Mouse (Mus musculus): Measurements from ENCODE around the gene Mdga2.

DNA sequence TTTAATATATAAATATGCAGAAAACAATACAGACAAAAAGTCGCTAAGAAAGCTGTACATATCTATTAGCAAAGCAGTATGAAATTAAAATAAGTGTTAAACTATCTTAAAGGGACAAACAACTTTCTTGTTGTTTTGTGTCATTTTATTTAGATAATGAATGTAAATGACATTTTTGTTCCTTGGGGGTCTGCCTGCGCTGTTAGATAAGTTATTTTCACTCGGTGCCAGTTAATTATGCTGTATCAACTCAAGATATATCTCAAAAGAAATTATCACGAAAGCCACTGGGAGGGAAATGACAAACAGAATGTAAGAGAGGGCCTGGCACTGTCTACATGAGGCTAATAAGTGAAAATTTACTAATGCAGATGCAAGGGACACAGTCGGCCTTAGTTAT is 306.6 kb downstream of the Mdga2 start:
- TF ChIP-seq TAL1 (IDR thresholded peaks at IDR 0.05; ENCODE audit: low read length) (no peak), GATA1 (IDR thresholded peaks at IDR 0.05; ENCODE audit: low read length) (no peak)

Measured in erythroblast, embryonic 14.5 days (primary cell).